Mouse (Mus musculus): ENCODE measurements around the gene Selenow. TPM values are rescaled to one million over a fixed set of nuclear protein-coding genes. Genes with fewer than 3 reads are reported as not detected.

Selenow gene
- total and polyA plus RNA-seq, 3 experiments, result 158 to 238 (median 233) TPM

- DNase-seq, result no peak
Observed at GRCm38 (mm10) chr7:15905861-15906260, 16.3 kb downstream of the Selenow start.

GRCm38 (mm10) chr7:15901366-15902048 lies 20.7 kb downstream of the Selenow start:
- no peak for DNase-seq

- DNase-seq, result no peak
Observed at GRCm38 (mm10) chr7:15894251-15894650, 28.0 kb downstream of the Selenow start.

- no peak for DNase-seq
Observed at GRCm38 (mm10) chr7:15884127-15884526, 38.1 kb downstream of the Selenow start.

- no peak for DNase-seq
Observed at GRCm38 (mm10) chr7:15882317-15882716, 39.9 kb downstream of the Selenow start, which contains the start of gene Crxos. Gene Crxos (plus strand): TSS chr7:15882617.

GRCm38 (mm10) chr7:15881831-15882230 lies 40.4 kb downstream of the Selenow start:
- no peak for DNase-seq

GRCm38 (mm10) chr7:15881388-15881787 lies 40.8 kb downstream of the Selenow start:
- no peak for DNase-seq

- no peak for DNase-seq
Observed at GRCm38 (mm10) chr7:15879756-15880155, 42.4 kb downstream of the Selenow start, which contains the start of gene Crx. Gene Crx (minus strand): TSS chr7:15879968.

Other genes with a start within 250 kb of the Selenow start
- gene Obox5, start 172.3 kb downstream of the Selenow start, total RNA-seq (2021), result not detected
- not detected in 2 replicates for gene Obox5, start 172.3 kb downstream of the Selenow start, polyA plus RNA-seq (2012; rRNA removed)
- not detected for gene Obox6, start 82.7 kb downstream of the Selenow start, total RNA-seq (2021)
- not detected in 2 replicates for gene Obox6, start 82.7 kb downstream of the Selenow start, polyA plus RNA-seq (2012; rRNA removed)
- not detected for gene Crx, start 42.4 kb downstream of the Selenow start, total RNA-seq (2021)
- gene Crx, start 42.4 kb downstream of the Selenow start, polyA plus RNA-seq (2012; rRNA removed), result not detected in 2 replicates
- gene Crxos, start 39.8 kb downstream of the Selenow start, total RNA-seq (2021), result not detected
- gene Crxos, start 39.8 kb downstream of the Selenow start, polyA plus RNA-seq (2012; rRNA removed), result 0.04 TPM in 2 replicates
- gene Nop53, start 23.7 kb upstream of the Selenow start, total RNA-seq (2021), result 100 to 1,000 TPM; 169 to 171 TPM
- 64.4 and 69.9 TPM in 2 replicates for gene Nop53, start 23.7 kb upstream of the Selenow start, polyA plus RNA-seq (2012; rRNA removed)
- gene Ehd2, start 45.2 kb upstream of the Selenow start, total RNA-seq (2021), result 10 to 100 TPM; 40.2 to 87.6 TPM
- 70.9 and 89.0 TPM in 2 replicates for gene Ehd2, start 45.2 kb upstream of the Selenow start, polyA plus RNA-seq (2012; rRNA removed)
- gene Bicra, start 125.5 kb upstream of the Selenow start, total RNA-seq (2021), result 10 to 100 TPM in 1 of 2 experiments, 1 to 10 TPM in 1; 9.4 to 10.4 TPM
- gene Bicra, start 125.5 kb upstream of the Selenow start, polyA plus RNA-seq (2012; rRNA removed), result 19.8 and 26.2 TPM in 2 replicates
- under 1 TPM; 0.06 to 0.07 TPM for gene Zfp541, start 139.4 kb upstream of the Selenow start, total RNA-seq (2021)
- gene Zfp541, start 139.4 kb upstream of the Selenow start, polyA plus RNA-seq (2012; rRNA removed), result 0.04 and 0.09 TPM in 2 replicates
- gene Napa, start 176.1 kb upstream of the Selenow start, total RNA-seq (2021), result 100 to 1,000 TPM; 149 to 167 TPM
- gene Napa, start 176.1 kb upstream of the Selenow start, polyA plus RNA-seq (2012; rRNA removed), result 316 and 381 TPM in 2 replicates
- 10 to 100 TPM; 16.8 to 20.0 TPM for gene Kptn, start 197.5 kb upstream of the Selenow start, total RNA-seq (2021)
- gene Kptn, start 197.5 kb upstream of the Selenow start, polyA plus RNA-seq (2012; rRNA removed), result 27.0 and 31.0 TPM in 2 replicates
- 1 to 10 TPM; 2.0 to 2.6 TPM for gene Slc8a2, start 207.4 kb upstream of the Selenow start, total RNA-seq (2021)
- gene Slc8a2, start 207.4 kb upstream of the Selenow start, polyA plus RNA-seq (2012; rRNA removed), result 2.7 and 3.1 TPM in 2 replicates